Mouse (Mus musculus) forebrain, embryonic 11.5 days (tissue): ENCODE measurements around the gene Gm11938. TPM values are rescaled to one million over a fixed set of nuclear protein-coding genes. Genes with fewer than 3 reads are reported as not detected.

Source experiments
- ATAC-seq: fragments of 200-750 bp; cut with Nextera tagmentation; replicated peaks from 2 replicates; pipeline ENCODE4 v1.8.0; 2017; ENCODE audit warnings: moderate TSS enrichment; ENCODE audit not compliant: low FRiP score
- DNase-seq: peaks from one replicate; pipeline ENCODE4 v3.0.0-alpha.2; 2017; ENCODE audit warnings: low spot score
- H3K27ac ChIP-seq: fragments of 300-500 bp; sonication (generic); 2 replicates; pipeline ENCODE4 v1.5.1; 2014; ENCODE audit warnings: low read depth, low read length
- H3K27me3 ChIP-seq: fragments of 300-500 bp; sonication (generic); 2 replicates; pipeline ENCODE4 v1.6.1; 2014; ENCODE audit warnings: mild to moderate bottlenecking, low read length, mixed read lengths; ENCODE audit not compliant: control insufficient read depth, insufficient read depth
- H3K36me3 ChIP-seq: fragments of 300-500 bp; sonication (generic); 2 replicates; pipeline ENCODE4 v1.6.1; 2014; ENCODE audit warnings: mild to moderate bottlenecking, low read length, moderate library complexity, mixed read lengths; ENCODE audit not compliant: control insufficient read depth, insufficient read depth
- H3K4me1 ChIP-seq: fragments of 300-500 bp; sonication (generic); replicated peaks from 2 replicates; pipeline ENCODE4 v1.6.1; 2014; ENCODE audit warnings: low read length, mixed read lengths; ENCODE audit not compliant: control insufficient read depth, insufficient read depth
- H3K4me2 ChIP-seq: fragments of 300-500 bp; sonication (generic); 2 replicates; pipeline ENCODE4 v1.6.1; 2014; ENCODE audit warnings: low read depth, mild to moderate bottlenecking, low read length, moderate library complexity, mixed read lengths; ENCODE audit not compliant: severe bottlenecking
- H3K4me3 ChIP-seq: fragments of 300-500 bp; sonication (generic); 2 replicates; pipeline ENCODE4 v1.5.1; 2014; ENCODE audit warnings: low read depth, low read length
- H3K9ac ChIP-seq: fragments of 300-500 bp; sonication (generic); 2 replicates; pipeline ENCODE4 v1.6.1; 2014; ENCODE audit warnings: low read length
- H3K9me3 ChIP-seq: fragments of 300-500 bp; sonication (generic); 2 replicates; pipeline ENCODE4 v1.6.1; 2016; ENCODE audit warnings: low read length, mixed read lengths; ENCODE audit not compliant: control insufficient read depth
- WGBS: fragments of 180-500 bp; shearing (Covaris S2); extraction: QIAGEN DNeasy Blood & Tissue Kit; methylation state at CpG from one replicate; pipeline ENCODE4 v1.1.7; 2014; 5-methylcytosine and 5-hydroxymethylcytosine counted together
- polyA plus RNA-seq: library from polyadenylated mRNA; unstranded; fragments of >200 nt; fragmentation: Nextera tagmentation; extraction: Ambion mirVana; gene quantifications from 2 replicates; pipeline ENCODE4 v1.2.1, GENCODE M21; 2014

Gm11938 gene
- polyA plus RNA-seq, 1 experiment from 2014 or later, result not detected

DNA sequence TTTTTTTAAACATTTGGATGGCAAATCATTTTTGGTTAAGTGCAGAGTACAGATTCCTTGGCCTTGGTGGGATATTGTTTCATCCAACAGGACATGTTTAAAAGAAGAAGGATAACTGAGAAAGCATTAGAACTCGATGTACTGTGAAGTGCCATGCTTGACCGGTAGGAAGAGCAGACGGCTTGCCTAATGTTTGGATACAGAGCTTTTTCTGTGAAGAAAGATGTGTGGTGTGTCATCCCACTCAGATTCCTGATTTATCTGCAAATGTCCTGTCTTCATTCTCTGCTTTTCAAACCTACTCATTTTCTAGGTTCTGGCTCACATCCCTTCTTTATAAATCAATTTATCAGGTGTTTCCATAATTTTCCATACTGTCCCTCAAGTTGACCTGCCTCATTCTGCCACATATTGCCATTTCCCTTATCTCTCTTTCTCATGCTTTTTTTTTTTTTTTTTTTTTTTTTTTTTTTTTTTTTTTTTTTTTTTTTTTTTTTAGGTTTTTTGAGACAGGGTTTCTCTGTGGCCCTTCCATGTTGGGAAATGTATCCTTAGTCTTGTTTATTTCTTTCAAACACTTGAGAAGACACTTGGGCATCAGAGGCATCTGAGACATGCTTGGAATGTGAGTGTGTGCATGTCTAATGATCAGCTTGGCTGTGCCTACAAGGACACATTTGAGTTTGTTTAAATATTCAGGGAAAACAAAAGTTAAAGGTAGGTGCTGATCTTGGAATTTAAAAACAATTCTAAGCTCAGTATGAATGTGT, 44.9 kb downstream of the Gm11938 start:
- DNase-seq (no peak), ATAC-seq (no peak)
- H3K27me3 ChIP-seq, result no peaks in the 10 kb centered on the region
- H3K9ac ChIP-seq, result no peak overlapping the region
- no peak overlapping the region for H3K27ac ChIP-seq
- H3K9me3 ChIP-seq, result no peaks in the 10 kb centered on the region
- no peaks in the 10 kb centered on the region for H3K36me3 ChIP-seq
- no peaks in the 10 kb centered on the region for H3K4me1 ChIP-seq
- no peak overlapping the region for H3K4me3 ChIP-seq
- no peak overlapping the region for H3K4me2 ChIP-seq
- WGBS, result 91% methylated on average over 3 of the region's 3 CpGs

DNA sequence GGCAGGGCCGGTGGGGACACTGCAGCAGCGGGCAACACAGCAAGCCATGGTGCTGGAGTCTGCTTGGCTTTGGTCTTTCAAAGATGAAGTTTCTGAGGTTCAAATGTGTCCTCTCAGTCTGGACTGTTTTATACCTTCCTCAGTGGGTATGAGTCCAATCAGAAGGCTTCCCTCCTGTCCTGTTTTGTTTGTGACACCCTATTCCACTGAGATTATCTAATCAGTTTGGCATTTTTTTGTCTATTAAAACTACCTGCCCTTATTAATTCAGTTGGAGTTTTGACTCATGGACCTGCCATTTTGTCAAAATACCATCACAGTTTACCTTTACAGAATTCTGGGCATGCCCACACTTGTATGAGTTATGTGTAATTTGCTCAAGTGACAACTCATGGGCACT, 46.4 kb downstream of the Gm11938 start, which contains the start of gene Krtap3-2:
Krtap3-2 (minus strand) TSS at position 101 of the 400 bp plus-strand sequence.
- no peak within 1 kb of the TSS for H3K27ac ChIP-seq
- H3K27me3 ChIP-seq, result no peaks in the 10 kb centered on the region
- no peak within 1 kb of the TSS for H3K4me3 ChIP-seq
- H3K9ac ChIP-seq, result no peak within 1 kb of the TSS
- no peaks in the 10 kb centered on the region for H3K36me3 ChIP-seq
- DNase-seq, result no peak
- 91% methylated on average over 2 of the region's 2 CpGs for WGBS
- no peak for ATAC-seq
- H3K4me1 ChIP-seq, result no peaks in the 10 kb centered on the region
- H3K4me2 ChIP-seq, result no peak within 1 kb of the TSS
- no peaks in the 10 kb centered on the region for H3K9me3 ChIP-seq

- Histone ChIP-seq H3K9ac (no peak overlapping the region), H3K9me3 (no peaks in the 10 kb centered on the region), H3K27me3 (no peaks in the 10 kb centered on the region), H3K4me1 (no peaks in the 10 kb centered on the region), H3K27ac (no peak overlapping the region), H3K36me3 (no peaks in the 10 kb centered on the region), H3K4me2 (no peak overlapping the region), H3K4me3 (no peak overlapping the region)
- DNase-seq (no peak), ATAC-seq (no peak)
- 90% methylated on average over 2 of the region's 2 CpGs for WGBS
Observed at GRCm38 (mm10) chr11:99556195-99556594, 46.9 kb downstream of the Gm11938 start.

Other genes starting within 250 kb of the Gm11938 start
- 0.32 and 0.45 TPM in 2 replicates for gene Krt28, start 228.4 kb downstream of the Gm11938 start, polyA plus RNA-seq
- gene Krt10, start 213.9 kb downstream of the Gm11938 start, polyA plus RNA-seq, result 26.8 and 28.3 TPM in 2 replicates
- gene Krt12, start 181.0 kb downstream of the Gm11938 start, polyA plus RNA-seq, result 0.09 TPM in 1 of 2 replicates, not detected in the other
- 0.51 and 0.59 TPM in 2 replicates for gene Krt20, start 165.2 kb downstream of the Gm11938 start, polyA plus RNA-seq
- not detected in 2 replicates for gene Krt23, start 110.2 kb downstream of the Gm11938 start, polyA plus RNA-seq
- gene Krt39, start 82.0 kb downstream of the Gm11938 start, polyA plus RNA-seq, result not detected in 2 replicates
- not detected in 2 replicates for gene Krt40, start 60.1 kb downstream of the Gm11938 start, polyA plus RNA-seq
- gene Krtap3-3, start 52.4 kb downstream of the Gm11938 start, polyA plus RNA-seq, result not detected in 2 replicates
- gene Krtap3-2, start 46.5 kb downstream of the Gm11938 start, polyA plus RNA-seq, result not detected in 2 replicates
- gene Gm11939, start 43.8 kb downstream of the Gm11938 start, polyA plus RNA-seq, result not detected in 2 replicates
- not detected in 2 replicates for gene Krtap3-1, start 36.7 kb downstream of the Gm11938 start, polyA plus RNA-seq
- not detected in 2 replicates for gene Krtap1-5, start 22.3 kb downstream of the Gm11938 start, polyA plus RNA-seq
- not detected in 2 replicates for gene Krtap1-4, start 19.7 kb downstream of the Gm11938 start, polyA plus RNA-seq
- not detected in 2 replicates for gene Krtap1-3, start 12.0 kb downstream of the Gm11938 start, polyA plus RNA-seq
- gene Krtap9-3, start 5.2 kb downstream of the Gm11938 start, polyA plus RNA-seq, result not detected in 2 replicates
- not detected in 2 replicates for gene Gm11937, start 6.9 kb upstream of the Gm11938 start, polyA plus RNA-seq
- gene Krtap2-4, start 11.5 kb upstream of the Gm11938 start, polyA plus RNA-seq, result not detected in 2 replicates
- not detected in 2 replicates for gene Gm11562, start 17.1 kb upstream of the Gm11938 start, polyA plus RNA-seq
- gene Krtap4-1, start 24.9 kb upstream of the Gm11938 start, polyA plus RNA-seq, result not detected in 2 replicates
- gene Krtap4-2, start 31.8 kb upstream of the Gm11938 start, polyA plus RNA-seq, result not detected in 2 replicates
- not detected in 2 replicates for gene Krtap4-7, start 40.8 kb upstream of the Gm11938 start, polyA plus RNA-seq
- not detected in 2 replicates for gene Gm11555, start 46.9 kb upstream of the Gm11938 start, polyA plus RNA-seq
- gene Gm11563, start 55.7 kb upstream of the Gm11938 start, polyA plus RNA-seq, result not detected in 2 replicates
- gene Krtap4-6, start 62.7 kb upstream of the Gm11938 start, polyA plus RNA-seq, result not detected in 2 replicates
- not detected in 2 replicates for gene Gm14190, start 87.4 kb upstream of the Gm11938 start, polyA plus RNA-seq
- gene Gm14180, start 131.0 kb upstream of the Gm11938 start, polyA plus RNA-seq, result not detected in 2 replicates
- gene Gm11595, start 169.6 kb upstream of the Gm11938 start, polyA plus RNA-seq, result not detected in 2 replicates
- gene Krtap4-8, start 177.4 kb upstream of the Gm11938 start, polyA plus RNA-seq, result not detected in 2 replicates
- not detected in 2 replicates for gene Krtap4-9, start 181.9 kb upstream of the Gm11938 start, polyA plus RNA-seq
- not detected in 2 replicates for gene Gm11596, start 190.2 kb upstream of the Gm11938 start, polyA plus RNA-seq
- not detected in 2 replicates for gene Gm11569, start 195.6 kb upstream of the Gm11938 start, polyA plus RNA-seq
- not detected in 2 replicates for gene Gm11554, start 201.1 kb upstream of the Gm11938 start, polyA plus RNA-seq
- not detected in 2 replicates for gene Krtap4-13, start 206.6 kb upstream of the Gm11938 start, polyA plus RNA-seq
- not detected in 2 replicates for gene Gm11564, start 212.4 kb upstream of the Gm11938 start, polyA plus RNA-seq
- gene 2300003K06Rik, start 234.8 kb upstream of the Gm11938 start, polyA plus RNA-seq, result not detected in 2 replicates
- not detected in 2 replicates for gene Krtap4-16, start 248.3 kb upstream of the Gm11938 start, polyA plus RNA-seq